Mouse (Mus musculus) heart, postnatal 14 days (tissue): Measurements from ENCODE around the gene Asic2. TPM values are rescaled to one million over a fixed set of nuclear protein-coding genes. Genes with fewer than 3 reads are reported as not detected.

Experiments used
- DNase-seq, 2 experiments: peaks; one replicate each; pipeline ENCODE4 v3.0.0; 2021 to 2022
- intact Hi-C: fragments of 180-260 bp; cut with DNase I; formaldehyde crosslinking; loops from one replicate; pipeline ENCODE4 v1.15.1; 2025
- total RNA-seq, 2 experiments: library from RNA; stranded (reverse); gene quantifications; 2 replicates each; pipeline ENCODE4 v1.2.3; 2021

The Asic2 gene
- total RNA-seq, 2 experiments from 2014 or later = not detected

GRCm38 (mm10) chr11:80904559-80904958, 1063.7 kb downstream of the Asic2 start:
- intact Hi-C loops = loop anchor here (10.0 kb wide), 1 partner anchor 470 kb away; no protein-coding TSS in a partner anchor

GRCm38 (mm10) chr11:80903426-80903825, 1064.8 kb downstream of the Asic2 start:
- no peak for DNase-seq
- intact Hi-C loops = loop anchor here (10.0 kb wide), 1 partner anchor 471 kb away; no protein-coding TSS in a partner anchor

More at GRCm38 (mm10) chr11:80904559-80904958, 1063.7 kb downstream of the Asic2 start:
- no peak for DNase-seq

GRCm38 (mm10) chr11:80902664-80903063, 1065.6 kb downstream of the Asic2 start:
- DNase-seq = no peak
- intact Hi-C loops = loop anchor here (10.0 kb wide), 1 partner anchor 472 kb away; no protein-coding TSS in a partner anchor

- DNase-seq = no peak
- intact Hi-C loops = loop anchor here (10.0 kb wide), 1 partner anchor 474 kb away; no protein-coding TSS in a partner anchor
Observed at GRCm38 (mm10) chr11:80900555-80900954, 1067.7 kb downstream of the Asic2 start.

- no peak for DNase-seq
- intact Hi-C loops = no loop called here
Observed at GRCm38 (mm10) chr11:80895853-80896252, 1072.4 kb downstream of the Asic2 start.

- intact Hi-C loops = no loop called here
- DNase-seq = no peak
Observed at GRCm38 (mm10) chr11:80889336-80890063, 1078.8 kb downstream of the Asic2 start.

- intact Hi-C loops = no loop called here
Observed at GRCm38 (mm10) chr11:80887021-80887420, 1081.2 kb downstream of the Asic2 start.

GRCm38 (mm10) chr11:80886365-80886764, 1081.9 kb downstream of the Asic2 start:
- intact Hi-C loops = no loop called here
- DNase-seq = no peak

More at GRCm38 (mm10) chr11:80887021-80887420, 1081.2 kb downstream of the Asic2 start:
- DNase-seq = no peak

GRCm38 (mm10) chr11:80884521-80885231, 1083.6 kb downstream of the Asic2 start:
- DNase-seq = no peak
- intact Hi-C loops = no loop called here

- no peak for DNase-seq
- intact Hi-C loops = no loop called here
Observed at GRCm38 (mm10) chr11:80882229-80882810, 1085.9 kb downstream of the Asic2 start.

- DNase-seq = peak; percentile 7 to 23
Observed at GRCm38 (mm10) chr11:80878026-80878425, 1090.2 kb downstream of the Asic2 start.

GRCm38 (mm10) chr11:80877131-80877651, 1091.1 kb downstream of the Asic2 start:
- DNase-seq = peak; percentile 44 to 65
- intact Hi-C loops = no loop called here

More at GRCm38 (mm10) chr11:80878026-80878425, 1090.2 kb downstream of the Asic2 start:
- intact Hi-C loops = no loop called here

- intact Hi-C loops = no loop called here
- DNase-seq = peak; percentile 57 to 72
Observed at GRCm38 (mm10) chr11:80872509-80873474, 1095.5 kb downstream of the Asic2 start.

- intact Hi-C loops = no loop called here
Observed at GRCm38 (mm10) chr11:80868039-80868438, 1100.2 kb downstream of the Asic2 start.

GRCm38 (mm10) chr11:80862941-80863340, 1105.3 kb downstream of the Asic2 start:
- no peak for DNase-seq
- intact Hi-C loops = no loop called here

More at GRCm38 (mm10) chr11:80868039-80868438, 1100.2 kb downstream of the Asic2 start:
- DNase-seq = no peak

- intact Hi-C loops = no loop called here
- no peak for DNase-seq
Observed at GRCm38 (mm10) chr11:80858065-80858464, 1110.2 kb downstream of the Asic2 start, which contains the start of gene Spaca3. Spaca3 (plus strand) TSS chr11:80858365.

GRCm38 (mm10) chr11:80856827-80857226, 1111.4 kb downstream of the Asic2 start:
- intact Hi-C loops = no loop called here

GRCm38 (mm10) chr11:80854908-80855307, 1113.3 kb downstream of the Asic2 start:
- intact Hi-C loops = no loop called here

More at GRCm38 (mm10) chr11:80856827-80857226, 1111.4 kb downstream of the Asic2 start:
- no peak for DNase-seq

GRCm38 (mm10) chr11:80854430-80854829, 1113.8 kb downstream of the Asic2 start:
- intact Hi-C loops = no loop called here
- no peak for DNase-seq

More at GRCm38 (mm10) chr11:80854908-80855307, 1113.3 kb downstream of the Asic2 start:
- no peak for DNase-seq
